Mouse (Mus musculus) lung, adult 2 months (tissue): Measurements from ENCODE around the gene Dnajc17.

Experiments
- CTCF ChIP-seq: fragments of 200-500 bp; IDR thresholded peaks from 2 replicates; pipeline ENCODE4 v1.5.1; 2011; ENCODE audit warnings: mild to moderate bottlenecking, low read length, control low read depth; ENCODE audit not compliant: insufficient read depth
- POLR2A ChIP-seq: fragments of 200-500 bp; IDR thresholded peaks from 2 replicates; pipeline ENCODE4 v1.6.1; 2011; ENCODE audit warnings: low read depth, mild to moderate bottlenecking, control low read depth, low read length, borderline replicate concordance; ENCODE audit errors: extremely low read depth

- TF ChIP-seq CTCF (no peak), POLR2A (no peak)
Observed at GRCm38 (mm10) chr2:119152255-119152654, 56.3 kb downstream of the Dnajc17 start.
